Mouse (Mus musculus) limb, embryonic 11.5 days (tissue): ENCODE results near the gene Magi1. TPM values are rescaled to one million over a fixed set of nuclear protein-coding genes. Genes with fewer than 3 reads are reported as not detected.

Experiments used
- ATAC-seq: fragments of 200-750 bp; cut with Nextera tagmentation; 2 replicates; pipeline ENCODE4 v1.8.0; 2017; ENCODE audit warnings: low read depth; ENCODE audit not compliant: insufficient number of reproducible peaks, low FRiP score, low TSS enrichment
- DNase-seq: peaks from one replicate; pipeline ENCODE4 v3.0.0-alpha.2; 2015; ENCODE audit warnings: low spot score
- H3K27ac ChIP-seq: fragments of 300-500 bp; sonication (generic); replicated peaks from 2 replicates; pipeline ENCODE4 v1.5.1; 2014; ENCODE audit warnings: low read depth, mild to moderate bottlenecking, low read length
- H3K27me3 ChIP-seq: fragments of 300-500 bp; sonication (generic); 2 replicates; pipeline ENCODE4 v1.6.1; 2014; ENCODE audit warnings: mild to moderate bottlenecking, low read length, mixed read lengths; ENCODE audit not compliant: control insufficient read depth, insufficient read depth
- H3K36me3 ChIP-seq: fragments of 300-500 bp; sonication (generic); 2 replicates; pipeline ENCODE4 v1.6.1; 2014; ENCODE audit warnings: mild to moderate bottlenecking, low read length, moderate library complexity, mixed read lengths; ENCODE audit not compliant: control insufficient read depth, insufficient read depth
- H3K4me1 ChIP-seq: fragments of 300-500 bp; sonication (generic); 2 replicates; pipeline ENCODE4 v1.6.1; 2014; ENCODE audit warnings: low read length, mixed read lengths; ENCODE audit not compliant: control insufficient read depth, insufficient read depth
- H3K4me2 ChIP-seq: fragments of 300-500 bp; sonication (generic); 2 replicates; pipeline ENCODE4 v1.6.1; 2014; ENCODE audit warnings: low read depth, mild to moderate bottlenecking, moderate library complexity; ENCODE audit not compliant: severe bottlenecking
- H3K4me3 ChIP-seq: fragments of 300-500 bp; sonication (generic); 2 replicates; pipeline ENCODE4 v1.5.1; 2014; ENCODE audit warnings: low read depth, low read length
- H3K9ac ChIP-seq: fragments of 300-500 bp; sonication (generic); 2 replicates; pipeline ENCODE4 v1.6.1; 2014; ENCODE audit warnings: mild to moderate bottlenecking, low read length
- H3K9me3 ChIP-seq: fragments of 300-500 bp; sonication (generic); 2 replicates; pipeline ENCODE4 v1.6.1; 2016; ENCODE audit warnings: low read length; ENCODE audit not compliant: control insufficient read depth
- WGBS: fragments of 180-500 bp; shearing (Covaris S2); extraction: QIAGEN DNeasy Blood & Tissue Kit; methylation state at CpG from one replicate; pipeline ENCODE4 v1.1.7; 2014; 5-methylcytosine and 5-hydroxymethylcytosine counted together
- polyA plus RNA-seq: library from polyadenylated mRNA; unstranded; fragments of >200 nt; fragmentation: Nextera tagmentation; extraction: Ambion mirVana; gene quantifications from 2 replicates; pipeline ENCODE4 v1.2.1, GENCODE M21; 2014

Magi1 gene
- polyA plus RNA-seq, 1 experiment from 2014 or later, result 13.4 TPM

DNA sequence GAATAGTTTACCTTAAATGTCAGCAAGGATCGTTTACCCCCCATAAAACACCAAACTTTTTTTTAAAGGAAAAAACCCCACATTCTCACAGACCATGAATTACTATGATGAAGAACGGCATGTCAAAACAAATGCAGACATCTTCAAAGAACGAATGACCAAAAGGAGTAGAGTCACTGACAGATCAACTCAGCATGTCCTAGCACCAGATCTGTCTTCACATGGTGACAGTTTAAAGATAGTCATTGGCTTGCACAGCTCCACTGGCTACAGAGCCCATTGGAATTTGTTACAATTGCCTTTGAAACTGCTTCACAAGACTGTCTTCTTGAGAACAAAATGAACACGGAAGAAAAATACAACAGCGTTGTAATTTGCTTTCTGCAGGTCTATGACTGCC lies 212.0 kb downstream of the Magi1 start:
- H3K27me3 ChIP-seq, result no peaks in the 10 kb centered on the region
- H3K36me3 ChIP-seq, result no peaks in the 10 kb centered on the region
- H3K4me3 ChIP-seq, result no peak overlapping the region
- DNase-seq (no peak), ATAC-seq (no peak)
- no peak overlapping the region for H3K27ac ChIP-seq
- H3K9ac ChIP-seq, result no peak overlapping the region
- no peaks in the 10 kb centered on the region for H3K9me3 ChIP-seq
- H3K4me1 ChIP-seq, result peaks cover 28% of the 10 kb centered on the region
- H3K4me2 ChIP-seq, result no peak overlapping the region
- 20% methylated on average over 5 of the region's 5 CpGs for WGBS

- Histone ChIP-seq H3K27me3 (no peaks in the 10 kb centered on the region), H3K4me3 (no peak overlapping the region), H3K27ac (no peak overlapping the region), H3K4me1 (peaks cover 29% of the 10 kb centered on the region), H3K9ac (no peak overlapping the region), H3K36me3 (no peaks in the 10 kb centered on the region), H3K4me2 (no peak overlapping the region), H3K9me3 (no peaks in the 10 kb centered on the region)
- DNase-seq (no peak), ATAC-seq (no peak)
- 67% methylated on average over 3 of the region's 3 CpGs for WGBS
These were observed 213.0 kb downstream of the Magi1 start for GRCm38 (mm10) chr6:94070702-94071101.

GRCm38 (mm10) chr6:94069421-94069820 lies 214.3 kb downstream of the Magi1 start:
- Histone ChIP-seq H3K4me1 (peaks cover 27% of the 10 kb centered on the region), H3K27ac (no peak overlapping the region), H3K27me3 (no peaks in the 10 kb centered on the region), H3K4me3 (no peak overlapping the region), H3K4me2 (no peak overlapping the region), H3K9ac (no peak overlapping the region), H3K9me3 (no peaks in the 10 kb centered on the region), H3K36me3 (no peaks in the 10 kb centered on the region)
- DNase-seq, result no peak
- WGBS, result 9% methylated on average over 3 of the region's 3 CpGs
- ATAC-seq, result no peak

DNA sequence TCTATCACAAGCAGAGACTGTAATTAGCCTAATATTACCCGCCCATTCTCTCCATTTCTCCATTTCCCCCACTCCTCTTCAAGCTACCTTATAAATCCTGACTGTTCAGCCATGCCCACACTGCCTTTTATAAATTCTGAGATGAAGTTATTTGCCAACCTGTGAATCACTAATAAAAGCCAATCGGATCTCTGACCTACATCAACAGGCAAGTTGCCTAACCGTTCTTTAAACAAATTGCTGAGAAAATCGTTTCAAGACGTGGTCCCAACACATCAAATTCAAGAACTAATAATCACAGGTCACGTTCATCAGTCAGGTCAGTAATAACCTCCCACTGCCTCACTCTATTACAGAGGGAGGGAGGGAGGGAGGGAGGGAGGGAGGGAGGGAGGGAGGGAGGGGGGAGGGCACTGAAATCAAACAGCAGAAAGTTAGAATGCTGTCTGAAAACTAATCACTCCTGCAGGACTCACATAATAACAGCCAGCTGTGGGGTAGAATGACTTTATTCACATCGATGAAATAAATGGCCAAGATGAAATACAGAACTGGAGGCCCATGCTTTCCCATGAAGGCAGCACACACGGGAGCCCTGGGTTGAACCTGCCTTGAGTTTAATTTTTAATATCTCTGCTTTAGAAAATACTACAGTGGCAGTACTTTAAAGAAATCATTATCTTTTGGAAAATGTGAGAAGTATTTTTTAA lies 215.8 kb downstream of the Magi1 start:
- Histone ChIP-seq H3K4me3 (no peak overlapping the region), H3K27me3 (no peaks in the 10 kb centered on the region), H3K9me3 (no peaks in the 10 kb centered on the region), H3K36me3 (no peaks in the 10 kb centered on the region), H3K9ac (no peak overlapping the region), H3K4me2 (no peak overlapping the region), H3K4me1 (peaks cover 29% of the 10 kb centered on the region), H3K27ac (peak overlapping the region; percentile 45; the same call in 1 of the 2 replicates)
- no peak for ATAC-seq
- WGBS, result 17% methylated on average over 8 of the region's 8 CpGs
- no peak for DNase-seq

- Histone ChIP-seq H3K9ac (no peak overlapping the region), H3K4me1 (peaks cover 39% of the 10 kb centered on the region), H3K36me3 (no peaks in the 10 kb centered on the region), H3K27ac (no peak overlapping the region), H3K27me3 (no peaks in the 10 kb centered on the region), H3K4me2 (no peak overlapping the region), H3K4me3 (no peak overlapping the region), H3K9me3 (no peaks in the 10 kb centered on the region)
- 48% methylated on average over 4 of the region's 4 CpGs for WGBS
- DNase-seq, result no peak
- ATAC-seq, result no peak
These were observed 218.9 kb downstream of the Magi1 start for GRCm38 (mm10) chr6:94064832-94065231.

DNA sequence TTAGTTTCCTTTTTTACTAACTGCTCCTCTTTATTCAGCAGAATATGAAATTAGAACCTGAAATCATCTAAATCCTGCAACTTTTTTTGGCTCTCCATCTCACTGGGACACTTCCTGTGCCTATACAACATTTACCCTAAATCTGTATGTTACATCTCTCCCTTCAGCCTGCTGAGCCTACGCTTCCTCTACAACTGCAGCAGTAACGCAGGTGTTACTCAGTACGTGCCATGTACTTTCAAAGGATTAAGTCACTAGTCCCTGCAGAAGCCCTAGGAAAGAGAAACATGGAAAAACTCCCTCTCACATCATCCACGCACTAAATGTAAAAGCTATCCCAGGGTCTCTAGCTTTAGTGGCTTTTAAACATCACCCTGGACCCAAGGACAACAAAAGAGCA lies 220.2 kb downstream of the Magi1 start:
- Histone ChIP-seq H3K9me3 (no peaks in the 10 kb centered on the region), H3K4me1 (peaks cover 29% of the 10 kb centered on the region; the same call in 1 of the 2 replicates), H3K27ac (no peak overlapping the region), H3K4me2 (no peak overlapping the region), H3K4me3 (no peak overlapping the region), H3K9ac (no peak overlapping the region), H3K36me3 (no peaks in the 10 kb centered on the region), H3K27me3 (no peaks in the 10 kb centered on the region)
- no peak for DNase-seq
- ATAC-seq, result no peak
- WGBS, result 74% methylated on average over 4 of the region's 4 CpGs

DNA sequence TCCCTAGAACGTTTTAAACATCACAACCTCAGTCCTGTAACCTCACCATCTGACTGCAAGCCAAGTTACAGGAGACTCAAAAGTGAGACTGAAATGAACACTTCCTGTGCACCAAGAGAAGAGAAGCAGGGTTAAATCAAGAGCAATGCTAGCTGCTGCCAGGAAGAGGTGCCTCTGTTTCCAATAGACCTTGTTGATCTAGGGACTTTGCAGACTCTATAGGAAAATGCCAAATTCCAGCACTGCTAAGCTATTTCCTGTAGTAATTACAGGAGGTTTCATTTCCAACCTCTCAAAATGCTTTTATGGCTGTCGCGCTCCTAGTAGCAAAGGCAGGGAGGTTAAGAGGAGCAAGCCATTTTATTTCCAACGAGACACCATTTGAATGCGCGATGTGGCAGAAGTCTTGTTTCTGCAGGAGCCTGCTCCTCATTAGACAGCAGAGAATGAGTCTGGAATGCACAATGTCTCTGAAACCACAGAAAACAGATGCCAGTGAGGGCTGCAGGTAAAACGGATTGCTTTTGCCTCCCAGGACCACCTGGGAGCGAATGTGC lies 222.2 kb downstream of the Magi1 start:
- peaks cover 21% of the 10 kb centered on the region; the same call in 1 of the 2 replicates for H3K4me1 ChIP-seq
- WGBS, result 15% methylated on average over 8 of the region's 8 CpGs
- no peak overlapping the region for H3K4me3 ChIP-seq
- no peak overlapping the region for H3K9ac ChIP-seq
- no peak overlapping the region for H3K4me2 ChIP-seq
- H3K9me3 ChIP-seq, result no peaks in the 10 kb centered on the region
- no peaks in the 10 kb centered on the region for H3K36me3 ChIP-seq
- DNase-seq (no peak), ATAC-seq (no peak)
- H3K27ac ChIP-seq, result no peak overlapping the region; the same call in 1 of the 2 replicates
- H3K27me3 ChIP-seq, result no peaks in the 10 kb centered on the region

DNA sequence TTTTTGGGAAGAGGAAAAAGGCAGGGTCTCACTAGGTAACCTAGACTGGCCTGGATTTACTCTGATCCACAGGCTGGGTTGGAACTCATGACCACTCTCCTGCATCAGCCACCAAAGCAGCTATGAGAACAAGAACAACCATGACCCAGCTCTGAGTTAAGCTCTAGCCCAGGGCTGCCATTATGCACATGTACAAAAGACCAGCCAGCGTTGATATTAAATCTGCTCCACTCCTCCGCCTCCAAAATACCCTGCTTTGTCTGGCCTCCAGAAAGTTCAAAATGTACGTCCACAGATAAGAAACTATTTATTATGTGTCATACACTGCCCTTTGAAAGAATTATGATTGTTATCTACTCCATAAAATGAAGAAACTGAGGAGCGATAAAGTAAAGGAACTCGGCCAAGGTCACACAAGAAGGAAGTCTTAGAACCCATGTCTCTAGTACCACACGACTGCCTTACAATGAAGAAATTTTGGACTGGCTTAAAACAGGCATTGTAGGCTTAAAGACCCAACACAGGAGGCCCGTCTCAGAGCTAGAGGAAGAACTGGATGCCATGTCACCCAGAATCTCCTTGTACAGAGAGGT lies 223.0 kb downstream of the Magi1 start:
- peaks cover 21% of the 10 kb centered on the region; the same call in 1 of the 2 replicates for H3K4me1 ChIP-seq
- H3K9ac ChIP-seq, result no peak overlapping the region
- DNase-seq, result no peak
- H3K27ac ChIP-seq, result no peak overlapping the region; the same call in 1 of the 2 replicates
- no peaks in the 10 kb centered on the region for H3K27me3 ChIP-seq
- no peak for ATAC-seq
- no peaks in the 10 kb centered on the region for H3K9me3 ChIP-seq
- no peaks in the 10 kb centered on the region for H3K36me3 ChIP-seq
- no peak overlapping the region for H3K4me3 ChIP-seq
- WGBS, result 89% methylated on average over 7 of the region's 7 CpGs
- no peak overlapping the region for H3K4me2 ChIP-seq
